Mouse (Mus musculus): ENCODE data around the gene Tigd3.
"Not testable (repeated sequence)": the region's sequence is repeated elsewhere in the genome, so short reads cannot be mapped to it uniquely, and the experiment has no call there.

DNA sequence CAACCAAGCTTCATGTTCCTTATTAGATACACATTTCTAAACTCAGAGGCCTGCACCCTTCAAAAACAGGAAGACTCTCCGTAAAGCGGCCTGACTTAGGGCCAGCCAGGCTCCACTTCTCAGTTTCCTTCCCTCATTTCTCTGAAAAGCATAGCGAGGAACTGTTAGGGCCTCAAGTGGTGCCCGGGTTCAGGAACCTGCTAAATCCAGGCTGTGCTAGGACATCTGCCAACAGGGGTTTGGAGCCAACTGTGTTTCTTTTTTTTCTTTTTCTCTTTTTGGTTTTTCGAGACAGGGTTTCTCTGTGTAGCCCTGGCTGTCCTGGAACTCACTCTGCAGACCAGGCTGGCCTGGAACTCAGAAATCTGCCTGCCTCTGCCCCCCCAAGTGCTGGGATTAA, 11.9 kb downstream of the Tigd3 start:
- not testable (repeated sequence) for TF ChIP-seq HCFC1 (IDR thresholded peaks at IDR 0.05; ENCODE audit: low read depth, low read length); USF1 (IDR thresholded peaks at IDR 0.05; ENCODE audit: low read depth, low read length); GATA1 (IDR thresholded peaks at IDR 0.05; ENCODE audit: low read depth, low read length); USF2 (IDR thresholded peaks at IDR 0.05; ENCODE audit: borderline replicate concordance in 1 of 2, insufficient read depth in 1 of 2, low read depth in 1 of 2, low read length in 2 of 2); ZNF384 (IDR thresholded peaks at IDR 0.05; ENCODE audit: low read depth, low read length); POLR2A (IDR thresholded peaks at IDR 0.05; ENCODE audit: control insufficient read depth in 1 of 2, insufficient read depth in 1 of 2, low read depth in 1 of 2, low read length in 2 of 2, poor library complexity in 1 of 2); POLR2AphosphoS2 (IDR thresholded peaks at IDR 0.05; ENCODE audit: low read length); UBTF (IDR thresholded peaks at IDR 0.05; ENCODE audit: borderline replicate concordance, insufficient read depth, low read depth, low read length); TAL1 (IDR thresholded peaks at IDR 0.05; ENCODE audit: low read length); ETS1 (IDR thresholded peaks at IDR 0.05; ENCODE audit: low read depth, low read length); EP300 (IDR thresholded peaks at IDR 0.05; ENCODE audit: low read depth in 1 of 2, low read length in 2 of 2); TBP (IDR thresholded peaks at IDR 0.05; ENCODE audit: low read depth, low read length); NELFE (IDR thresholded peaks at IDR 0.05; ENCODE audit: low read depth, low read length); TCF12 (IDR thresholded peaks at IDR 0.05; ENCODE audit: low read depth, low read length)

Data from MEL (cell line).